Mouse (Mus musculus): Measurements from ENCODE around the gene Rxfp1.

DNA sequence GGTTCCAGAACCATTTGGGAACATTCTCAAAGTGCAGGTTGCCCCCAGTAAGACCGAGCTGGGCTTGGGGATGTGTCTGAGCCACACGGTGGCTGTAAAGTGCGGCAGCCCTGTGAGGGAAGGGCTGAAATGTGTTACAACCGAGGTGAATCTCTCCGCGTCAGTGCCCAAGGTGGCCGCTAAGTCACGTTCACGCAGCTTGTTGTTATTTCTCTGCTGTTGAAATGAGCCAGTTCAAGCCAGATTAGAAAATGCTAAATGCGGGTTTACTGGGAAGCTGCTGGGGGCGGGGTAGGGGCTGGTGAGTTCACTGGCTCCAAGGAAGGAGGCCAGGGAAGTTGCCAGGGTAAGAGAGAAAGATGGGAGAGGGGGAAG, 46.7 kb upstream of the Rxfp1 start:
- TF ChIP-seq CTCF (conservative IDR thresholded peaks at IDR 0.05; ENCODE audit: low read length) = no peak
- TF ChIP-seq NANOG (IDR thresholded peaks at IDR 0.05; ENCODE audit: borderline replicate concordance, low read length) = no peak
- TF ChIP-seq POU5F1 (IDR thresholded peaks at IDR 0.05; ENCODE audit: borderline replicate concordance, low read length) = no peak

All from E14TG2a.4 (cell line).